36 mouse cellular contexts compared by ENCODE assay signal in genomic region chr11:98319544-98319943, GRCm38 (mm10). TPM values are rescaled to one million over a fixed set of nuclear protein-coding genes. Genes with fewer than 3 reads are reported as not detected.
DNase-seq lines count a peak whose midpoint lies in the region; ATAC-seq and TF ChIP-seq lines count a peak whose summit lies in the region.
"Had no signal": no experiment of that assay in that cellular context is flagged by ENCODE, and none has a peak within 500 bp of the region (broad histone marks: within the 10 kb centered on the region; RNA-seq: fewer than 3 reads in every experiment).

No protein-coding gene starts in this region.

- peaks cover 100% of the 10 kb centered on the region for H3K27me3 ChIP-seq in forebrain, embryonic 10.5 days (ENCODE audit: poor library complexity, severe bottlenecking)
- H3K27me3 ChIP-seq in forebrain, embryonic 12.5 days = peaks cover 100% of the 10 kb centered on the region
- H3K27me3 ChIP-seq in forebrain, embryonic 14.5 days (replicated peaks; ENCODE audit: control insufficient read depth, insufficient read depth, low read length) = peaks cover 84% of the 10 kb centered on the region
- H3K27me3 ChIP-seq in intestine, embryonic 16.5 days (replicated peaks; ENCODE audit: control insufficient read depth, insufficient read depth, low read length) = peaks cover 88% of the 10 kb centered on the region

- no peaks in the 10 kb centered on the region for H3K36me3 ChIP-seq in forebrain, embryonic 10.5 days (replicated peaks)
- no peaks in the 10 kb centered on the region for H3K36me3 ChIP-seq in forebrain, embryonic 12.5 days (replicated peaks)
- H3K36me3 ChIP-seq in forebrain, embryonic 14.5 days (ENCODE audit: control insufficient read depth, insufficient read depth, low read length) = no peaks in the 10 kb centered on the region
- H3K36me3 ChIP-seq in intestine, embryonic 16.5 days (ENCODE audit: control insufficient read depth, insufficient read depth, low read length) = no peaks in the 10 kb centered on the region
- H3K36me3 ChIP-seq: embryonic facial prominence, embryonic 10.5 days; embryonic facial prominence, embryonic 15.5 days; limb, embryonic 13.5 days; lung, embryonic 15.5 days; midbrain, embryonic 10.5 days had no signal

- no peak overlapping the region for H3K4me3 ChIP-seq in forebrain, embryonic 10.5 days
- H3K4me3 ChIP-seq in forebrain, embryonic 12.5 days (replicated peaks) = no peak overlapping the region
- peak overlapping the region; percentile 7; the same call in 1 of the 2 replicates for H3K4me3 ChIP-seq in layer of hippocampus, adult 2 months
- H3K4me3 ChIP-seq in cortical plate, adult 2 months (ENCODE audit: insufficient read depth, low read length) = peak overlapping the region; percentile 24; the same call in 1 of the 2 replicates
- H3K4me3 ChIP-seq in forebrain, embryonic 14.5 days (ENCODE audit: low read depth, low read length) = peak overlapping the region; percentile 19; the same call in 1 of the 2 replicates
- H3K4me3 ChIP-seq in intestine, embryonic 16.5 days (ENCODE audit: low read length) = no peak overlapping the region
- H3K4me3 ChIP-seq: embryonic facial prominence, embryonic 10.5 days; embryonic facial prominence, embryonic 15.5 days; gastrocnemius, adult 2 months; limb, embryonic 13.5 days; lung, embryonic 15.5 days; midbrain, embryonic 10.5 days; myocyte had no signal

- no peak overlapping the region for H3K27ac ChIP-seq in forebrain, embryonic 10.5 days
- H3K27ac ChIP-seq in forebrain, embryonic 12.5 days = no peak overlapping the region
- H3K27ac ChIP-seq in layer of hippocampus, adult 2 months = peak overlapping the region; percentile 97
- peak overlapping the region; percentile 51; the same call in 1 of the 2 replicates for H3K27ac ChIP-seq in cortical plate, adult 2 months (ENCODE audit: insufficient read depth, low read length)
- H3K27ac ChIP-seq in forebrain, embryonic 14.5 days (ENCODE audit: low read depth, low read length) = peak overlapping the region; percentile 95
- no peak overlapping the region for H3K27ac ChIP-seq in intestine, embryonic 16.5 days (ENCODE audit: low read length)
- H3K27ac ChIP-seq: embryonic facial prominence, embryonic 10.5 days; embryonic facial prominence, embryonic 15.5 days; gastrocnemius, adult 2 months; limb, embryonic 13.5 days; lung, embryonic 15.5 days; midbrain, embryonic 10.5 days had no signal

- ATAC-seq in forebrain, embryonic 12.5 days (ENCODE audit: low FRiP score) = no peak
- no peak for ATAC-seq in forebrain, embryonic 14.5 days
- ATAC-seq in intestine, embryonic 16.5 days = no peak
- ATAC-seq: inflammation-experienced regulatory T-cells, adult 6 months; Patski had no signal

- H3K4me1 ChIP-seq in forebrain, embryonic 10.5 days = 0 out of 2 replicates have a peak, but pooled peaks cover 4% of the 10 kb centered on the region
- H3K4me1 ChIP-seq in forebrain, embryonic 12.5 days = peaks cover 7% of the 10 kb centered on the region; the same call in 1 of the 2 replicates
- H3K4me1 ChIP-seq in cortical plate, adult 2 months (ENCODE audit: control insufficient read depth, insufficient read depth, low read length) = peaks cover 8% of the 10 kb centered on the region
- H3K4me1 ChIP-seq in forebrain, embryonic 14.5 days (ENCODE audit: control insufficient read depth, insufficient read depth, low read length) = peaks cover 32% of the 10 kb centered on the region
- H3K4me1 ChIP-seq in intestine, embryonic 16.5 days (ENCODE audit: control insufficient read depth, insufficient read depth, low read length) = no peaks in the 10 kb centered on the region
- H3K4me1 ChIP-seq: embryonic facial prominence, embryonic 10.5 days; lung, embryonic 15.5 days had no signal

- no peak overlapping the region for H3K9ac ChIP-seq in forebrain, embryonic 12.5 days
- H3K9ac ChIP-seq in forebrain, embryonic 14.5 days (ENCODE audit: low read length) = no peak overlapping the region
- H3K9ac ChIP-seq in intestine, embryonic 16.5 days (ENCODE audit: low read depth, low read length) = no peak overlapping the region
- H3K9ac ChIP-seq: embryonic facial prominence, embryonic 15.5 days; limb, embryonic 13.5 days; lung, embryonic 15.5 days had no signal

- no peak for TF ChIP-seq POLR2A in cortical plate, adult 2 months (IDR thresholded peaks at IDR 0.05; ENCODE audit: extremely low read depth, insufficient read depth, low read length)

- WGBS in forebrain, embryonic 10.5 days = 13% methylated on average over 4 of the region's 4 CpGs
- WGBS in forebrain, embryonic 12.5 days = 12% methylated on average over 4 of the region's 4 CpGs
- WGBS in forebrain, embryonic 14.5 days = 11% methylated on average over 4 of the region's 4 CpGs
- 16% methylated on average over 4 of the region's 4 CpGs for WGBS in intestine, embryonic 16.5 days

- H3K4me2 ChIP-seq in forebrain, embryonic 12.5 days = no peak overlapping the region
- H3K4me2 ChIP-seq in forebrain, embryonic 14.5 days (ENCODE audit: low read length) = peak overlapping the region; percentile 53
- no peak overlapping the region for H3K4me2 ChIP-seq in intestine, embryonic 16.5 days (ENCODE audit: low read depth, low read length)
- H3K4me2 ChIP-seq: heart, embryonic 11.5 days; limb, embryonic 13.5 days; liver, embryonic 11.5 days; lung, embryonic 15.5 days had no signal

- H3K9me3 ChIP-seq in forebrain, embryonic 10.5 days = no peaks in the 10 kb centered on the region
- no peaks in the 10 kb centered on the region for H3K9me3 ChIP-seq in forebrain, embryonic 12.5 days
- no peaks in the 10 kb centered on the region for H3K9me3 ChIP-seq in forebrain, embryonic 14.5 days (replicated peaks; ENCODE audit: control insufficient read depth, low read length)
- H3K9me3 ChIP-seq in intestine, embryonic 16.5 days (ENCODE audit: control insufficient read depth, low read length) = no peaks in the 10 kb centered on the region
- H3K9me3 ChIP-seq: embryonic facial prominence, embryonic 10.5 days; embryonic facial prominence, embryonic 15.5 days; limb, embryonic 13.5 days; lung, embryonic 15.5 days; midbrain, embryonic 10.5 days had no signal

- DNase-seq in forebrain, embryonic 10.5 days (ENCODE audit: extremely low spot score, low spot score) = peak; percentile 14
- no peak for DNase-seq in layer of hippocampus, adult 2 months (ENCODE audit: low spot score in 2 of 2)
- DNase-seq in layer of hippocampus, postnatal 25 days (ENCODE audit: extremely low spot score in 1 of 2, low spot score in 1 of 2) = no peak
- DNase-seq in forebrain, embryonic 14.5 days (ENCODE audit: low spot score) = no peak
- no peak for DNase-seq in kidney, postnatal 14 days
- DNase-seq: adrenal gland, postnatal 10 days; gastrocnemius, adult 2 months; gastrocnemius, postnatal 36 days; heart, adult 18-20 months; heart, postnatal 36 days; kidney, adult 2 months; right cerebral cortex, adult 18-20 months; spleen, adult 18-20 months; thymus, postnatal 14 days had no signal

- TF ChIP-seq CTCF in layer of hippocampus, adult 2 months (conservative IDR thresholded peaks at IDR 0.05) = no peak
- no peak for TF ChIP-seq CTCF in cortical plate, adult 2 months (IDR thresholded peaks at IDR 0.05; ENCODE audit: extremely low read depth, insufficient read depth, low read length)

RNA-seq across cellular contexts. Expression of gene Neurod2, which starts 9.9 kb away (rescaled TPM):
- 0.14 TPM in 1 of 2 replicates, not detected in the other for polyA plus RNA-seq in forebrain, embryonic 10.5 days (2016; fragmentation: Nextera tagmentation; extraction: Ambion mirVana)
- polyA plus RNA-seq in forebrain, embryonic 12.5 days (2016; fragmentation: Nextera tagmentation; extraction: Ambion mirVana) = 19.9 and 20.5 TPM in 2 replicates
- total RNA-seq in layer of hippocampus, adult 2 months (2021) = 100 to 1,000 TPM; 163 to 165 TPM
- 100 to 1,000 TPM; 139 to 148 TPM for total RNA-seq in layer of hippocampus, postnatal 25 days (2021)
- 45.0 and 57.2 TPM in 2 replicates for polyA plus RNA-seq in cortical plate, adult 2 months (2012; rRNA removed)
- polyA plus RNA-seq in forebrain, embryonic 14.5 days (2014; fragmentation: Nextera tagmentation; extraction: Ambion mirVana) = 64.1 and 90.9 TPM in 2 replicates
- polyA plus RNA-seq in intestine, embryonic 16.5 days (2015; fragmentation: Nextera tagmentation; extraction: Ambion mirVana) = 0.05 TPM in 1 of 2 replicates, not detected in the other
- total RNA-seq: adrenal gland, postnatal 10 days; gastrocnemius, adult 2 months; gastrocnemius, postnatal 36 days; heart, adult 18-20 months; heart, postnatal 36 days; megakaryocyte progenitor cell, adult 5-6 weeks; MEL; neutrophil, adult 5-6 weeks had no signal
- polyA plus RNA-seq: embryonic facial prominence, embryonic 10.5 days; heart, embryonic 16.5 days; inflammation-experienced regulatory T-cells, adult 6 months; kidney, adult 2 months; kidney, embryonic 16.5 days; large intestine, adult 2 months; limb, embryonic 13.5 days; liver, embryonic 16.5 days; lung, embryonic 15.5 days; myocyte; Patski; stomach, embryonic 16.5 days; urinary bladder, adult 2 months had no signal

RNA-seq across cellular contexts. Expression of gene Ppp1r1b, which starts 28.7 kb away (rescaled TPM):
- 0.23 and 0.41 TPM in 2 replicates for polyA plus RNA-seq in forebrain, embryonic 10.5 days (2016; fragmentation: Nextera tagmentation; extraction: Ambion mirVana)
- polyA plus RNA-seq in forebrain, embryonic 12.5 days (2016; fragmentation: Nextera tagmentation; extraction: Ambion mirVana) = 3.0 and 3.1 TPM in 2 replicates
- total RNA-seq in layer of hippocampus, adult 2 months (2021) = 10 to 100 TPM; 55.9 to 56.2 TPM
- total RNA-seq in layer of hippocampus, postnatal 25 days (2021) = 10 to 100 TPM; 45.4 to 49.9 TPM
- polyA plus RNA-seq in cortical plate, adult 2 months (2012; rRNA removed) = 127 and 322 TPM in 2 replicates
- 33.1 and 42.2 TPM in 2 replicates for polyA plus RNA-seq in forebrain, embryonic 14.5 days (2014; fragmentation: Nextera tagmentation; extraction: Ambion mirVana)
- polyA plus RNA-seq in intestine, embryonic 16.5 days (2015; fragmentation: Nextera tagmentation; extraction: Ambion mirVana) = 91.7 and 92.3 TPM in 2 replicates
- total RNA-seq: gastrocnemius, adult 2 months; gastrocnemius, postnatal 36 days; megakaryocyte progenitor cell, adult 5-6 weeks; neutrophil, adult 5-6 weeks had no signal
- polyA plus RNA-seq: inflammation-experienced regulatory T-cells, adult 6 months; myocyte had no signal

RNA-seq across cellular contexts. Expression of gene Stard3, which starts 38.6 kb away (rescaled TPM):
- polyA plus RNA-seq in forebrain, embryonic 10.5 days (2016; fragmentation: Nextera tagmentation; extraction: Ambion mirVana) = 39.8 and 41.0 TPM in 2 replicates
- polyA plus RNA-seq in forebrain, embryonic 12.5 days (2016; fragmentation: Nextera tagmentation; extraction: Ambion mirVana) = 42.0 and 42.5 TPM in 2 replicates
- total RNA-seq in layer of hippocampus, adult 2 months (2021) = 10 to 100 TPM; 32.9 to 35.5 TPM
- 10 to 100 TPM; 31.5 to 34.3 TPM for total RNA-seq in layer of hippocampus, postnatal 25 days (2021)
- 63.2 and 70.8 TPM in 2 replicates for polyA plus RNA-seq in cortical plate, adult 2 months (2012; rRNA removed)
- polyA plus RNA-seq in forebrain, embryonic 14.5 days (2014; fragmentation: Nextera tagmentation; extraction: Ambion mirVana) = 43.8 and 46.6 TPM in 2 replicates
- 44.8 and 44.9 TPM in 2 replicates for polyA plus RNA-seq in intestine, embryonic 16.5 days (2015; fragmentation: Nextera tagmentation; extraction: Ambion mirVana)

Comparison
In these comparisons a context has a peak if more than half of its experiments do, and no peak if none do; other contexts are left out.
1. H3K27ac ChIP-seq: peak in layer of hippocampus, adult 2 months (single experiment), cortical plate, adult 2 months (single experiment) and forebrain, embryonic 14.5 days (single experiment); none in forebrain, embryonic 10.5 days (single experiment), forebrain, embryonic 12.5 days (single experiment) and intestine, embryonic 16.5 days (single experiment).
2. H3K4me3 ChIP-seq: peak in layer of hippocampus, adult 2 months (single experiment), cortical plate, adult 2 months (single experiment) and forebrain, embryonic 14.5 days (single experiment); none in forebrain, embryonic 10.5 days (single experiment), forebrain, embryonic 12.5 days (single experiment) and intestine, embryonic 16.5 days (single experiment).
3. RNA of gene Neurod2, which starts 9.9 kb away (polyA plus RNA-seq): 64.1 to 90.9 TPM in forebrain, embryonic 14.5 days, 45.0 to 57.2 TPM in cortical plate, adult 2 months and 19.9 to 20.5 TPM in forebrain, embryonic 12.5 days; 0.14 TPM in forebrain, embryonic 10.5 days and 0.05 TPM in intestine, embryonic 16.5 days; every median in the first group is over 10 times any median in the second.